Mouse (Mus musculus): ENCODE measurements around the gene Ankrd52. TPM values are rescaled to one million over a fixed set of nuclear protein-coding genes. Genes with fewer than 3 reads are reported as not detected.

The Ankrd52 gene
- polyA plus RNA-seq, 1 experiment, result 17.1 TPM

DNA sequence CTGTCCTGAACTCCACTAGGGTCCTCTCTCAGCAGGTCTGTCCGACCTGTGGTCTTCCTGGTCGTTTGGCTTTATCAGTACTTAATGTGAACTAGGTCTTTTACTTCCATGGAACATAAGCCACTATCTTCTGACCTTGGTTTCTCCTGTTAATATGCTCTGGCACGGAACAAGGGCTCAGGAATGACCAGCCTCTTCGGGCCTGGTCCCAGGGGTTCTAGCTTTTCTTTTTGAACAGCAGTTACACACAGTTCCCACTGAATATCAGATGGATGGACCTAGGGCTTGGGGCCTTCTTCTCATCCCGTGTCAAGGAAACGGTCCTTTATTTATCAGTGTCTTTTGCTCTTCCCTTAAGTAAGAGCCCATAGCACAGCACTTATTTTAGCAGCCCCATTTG lies 15.1 kb upstream of the Ankrd52 start:
- TF ChIP-seq POLR2A (IDR thresholded peaks at IDR 0.05; ENCODE audit: borderline replicate concordance, control insufficient read depth, low read depth, low read length) (no peak), CTCF (IDR thresholded peaks at IDR 0.05; ENCODE audit: control insufficient read depth, insufficient read depth, low read length) (no peak)
- WGBS, result 87% methylated on average over 6 of the region's 6 CpGs
- H3K4me1 ChIP-seq (ENCODE audit: control insufficient read depth, insufficient read depth, low read length), result no peaks in the 10 kb centered on the region; the same call in 1 of the 2 replicates
- H3K4me3 ChIP-seq (replicated peaks; ENCODE audit: control insufficient read depth, low read depth, low read length), result no peak overlapping the region
- no peak overlapping the region for H3K27ac ChIP-seq (ENCODE audit: control insufficient read depth, insufficient read depth, low read depth, low read length, poor library complexity)

DNA sequence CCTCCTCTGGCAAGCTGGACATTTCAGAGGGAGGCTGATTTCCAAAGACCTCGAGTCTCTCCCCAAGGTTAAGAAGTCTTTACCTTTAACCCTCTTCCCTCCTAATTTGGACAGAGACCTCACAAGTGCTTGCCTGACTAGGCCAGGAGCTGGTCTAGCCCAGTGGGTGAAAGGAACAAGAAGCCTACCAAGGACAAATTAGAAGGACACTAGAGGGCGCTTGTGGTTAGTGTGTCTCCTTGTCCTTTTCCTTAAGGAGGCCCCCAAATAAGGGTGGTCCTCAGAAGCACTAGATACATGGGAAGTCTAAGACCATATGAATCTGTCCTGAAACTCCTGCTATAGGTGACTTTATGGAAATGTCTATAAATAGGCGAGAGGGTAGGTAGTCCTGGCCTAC lies 14.3 kb upstream of the Ankrd52 start:
- TF ChIP-seq POLR2A (IDR thresholded peaks at IDR 0.05; ENCODE audit: borderline replicate concordance, control insufficient read depth, low read depth, low read length) (no peak), CTCF (IDR thresholded peaks at IDR 0.05; ENCODE audit: control insufficient read depth, insufficient read depth, low read length) (no peak)
- no peak overlapping the region for H3K27ac ChIP-seq (ENCODE audit: control insufficient read depth, insufficient read depth, low read depth, low read length, poor library complexity)
- no peaks in the 10 kb centered on the region; the same call in 1 of the 2 replicates for H3K4me1 ChIP-seq (ENCODE audit: control insufficient read depth, insufficient read depth, low read length)
- 49% methylated on average over 3 of the region's 3 CpGs for WGBS
- H3K4me3 ChIP-seq (replicated peaks; ENCODE audit: control insufficient read depth, low read depth, low read length), result no peak overlapping the region

DNA sequence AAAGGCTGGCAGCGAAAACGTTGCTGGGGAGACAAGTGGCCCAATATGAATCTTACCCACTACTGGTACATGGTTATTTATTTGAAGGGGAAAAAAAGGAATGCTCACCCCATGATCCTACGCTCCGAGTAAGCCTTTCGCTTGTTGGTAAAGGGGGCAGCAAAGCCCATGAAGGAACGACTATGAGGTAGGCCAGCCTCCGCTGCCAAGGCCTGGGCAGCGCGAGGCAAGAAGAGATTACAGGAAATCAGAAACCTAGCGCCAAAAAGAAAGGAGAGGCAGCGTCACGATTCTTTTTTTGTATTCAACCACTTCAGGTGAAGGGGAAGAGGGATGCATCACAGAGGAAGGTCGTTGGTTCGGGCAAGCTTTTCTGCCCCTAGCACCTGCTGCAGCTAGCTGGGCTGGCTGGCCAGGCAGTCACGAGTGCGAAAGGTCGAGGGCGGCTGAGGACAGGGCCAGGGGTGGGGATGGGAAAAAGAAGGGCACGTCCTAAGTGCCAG lies 9.0 kb upstream of the Ankrd52 start:
- 17% methylated on average over 19 of the region's 19 CpGs for WGBS
- Histone ChIP-seq H3K4me1 (ENCODE audit: control insufficient read depth, insufficient read depth, low read length) (no peaks in the 10 kb centered on the region; the same call in 1 of the 2 replicates), H3K4me3 (replicated peaks; ENCODE audit: control insufficient read depth, low read depth, low read length) (peak overlapping the region; percentile 75), H3K27ac (ENCODE audit: control insufficient read depth, insufficient read depth, low read depth, low read length, poor library complexity) (peak overlapping the region; percentile 97)
- no peak for TF ChIP-seq CTCF (IDR thresholded peaks at IDR 0.05; ENCODE audit: control insufficient read depth, insufficient read depth, low read length)
- TF ChIP-seq POLR2A (IDR thresholded peaks at IDR 0.05; ENCODE audit: borderline replicate concordance, control insufficient read depth, low read depth, low read length), result no peak

DNA sequence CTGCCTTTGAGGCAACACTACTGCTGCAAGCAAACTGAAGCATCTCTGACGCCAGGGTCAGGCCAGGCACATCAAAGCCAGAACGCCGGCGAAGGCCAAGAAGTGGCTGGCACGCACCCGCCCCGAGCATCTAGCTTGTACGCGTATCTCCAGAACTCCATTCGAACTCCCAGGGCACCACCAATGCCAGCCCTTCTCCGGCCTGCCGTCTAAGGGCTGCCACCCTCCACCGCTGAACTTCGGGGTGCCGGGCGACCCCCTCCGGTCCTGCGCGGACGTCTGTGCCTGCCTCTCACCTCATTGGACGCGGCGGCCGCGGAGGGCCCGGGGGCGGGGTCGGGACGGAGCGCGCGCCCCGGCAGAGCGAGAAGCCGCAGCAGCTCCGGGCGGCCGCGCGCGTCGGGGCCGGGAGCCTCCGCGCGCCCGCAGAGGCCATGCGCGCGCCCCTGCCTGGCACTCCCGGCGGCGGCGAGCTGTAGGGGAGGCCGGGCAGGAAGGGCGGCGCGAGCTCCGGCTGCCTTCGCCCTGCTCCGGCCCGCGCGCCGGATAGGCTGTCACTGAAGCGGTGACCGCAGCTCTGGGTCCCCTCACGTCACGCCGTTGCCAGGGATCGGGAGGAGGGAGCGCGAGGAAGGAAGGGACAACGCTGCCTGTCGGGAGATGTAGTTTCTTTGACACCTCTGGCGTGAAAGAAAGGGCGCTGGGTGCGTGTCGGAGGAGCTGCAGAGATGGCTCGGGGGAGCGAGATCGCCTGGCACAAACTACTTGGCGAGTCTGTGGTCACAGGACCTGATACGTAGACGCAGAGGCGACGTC lies 8.3 kb upstream of the Ankrd52 start, which contains the start of gene Coq10a:
Gene Coq10a, minus strand, starts transcription at position 596 of the 816 bp plus-strand sequence.
- TF ChIP-seq CTCF (IDR thresholded peaks at IDR 0.05; ENCODE audit: control insufficient read depth, insufficient read depth, low read length) (no peak), POLR2A (IDR thresholded peaks at IDR 0.05; ENCODE audit: borderline replicate concordance, control insufficient read depth, low read depth, low read length) (peak; percentile 92; the same call in 1 of the 2 replicates)
- WGBS, result under 1% methylated on average over 87 of the region's 87 CpGs

DNA sequence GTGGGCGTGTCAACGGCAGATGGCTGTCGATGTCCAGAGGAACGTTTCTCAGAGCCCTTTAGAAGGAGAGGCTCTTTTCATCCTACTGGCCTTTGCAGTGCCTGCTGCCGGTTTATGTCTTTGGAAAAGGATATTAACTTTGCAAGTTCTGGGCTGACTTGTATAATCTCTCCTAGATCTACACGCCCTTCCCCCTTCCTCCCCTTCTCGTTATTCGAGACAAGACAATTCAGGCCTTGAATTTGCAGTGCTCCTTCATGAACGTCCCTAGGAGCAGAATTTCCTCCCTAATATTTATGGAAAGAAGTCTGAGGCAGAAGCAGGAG lies 7.7 kb upstream of the Ankrd52 start:
- 3% methylated on average over 9 of the region's 9 CpGs for WGBS
- TF ChIP-seq POLR2A (IDR thresholded peaks at IDR 0.05; ENCODE audit: borderline replicate concordance, control insufficient read depth, low read depth, low read length), result no peak
- no peak for TF ChIP-seq CTCF (IDR thresholded peaks at IDR 0.05; ENCODE audit: control insufficient read depth, insufficient read depth, low read length)
- peak overlapping the region; percentile 97 for H3K27ac ChIP-seq (ENCODE audit: control insufficient read depth, insufficient read depth, low read depth, low read length, poor library complexity)
- H3K4me3 ChIP-seq (replicated peaks; ENCODE audit: control insufficient read depth, low read depth, low read length), result peak overlapping the region; percentile 88
- H3K4me1 ChIP-seq (ENCODE audit: control insufficient read depth, insufficient read depth, low read length), result no peaks in the 10 kb centered on the region; the same call in 1 of the 2 replicates

More for the DNA sequence above, 8.3 kb upstream of the Ankrd52 start, which contains the start of gene Coq10a:
- Histone ChIP-seq H3K27ac (ENCODE audit: control insufficient read depth, insufficient read depth, low read depth, low read length, poor library complexity) (peak within 1 kb of the TSS; percentile 97), H3K4me1 (ENCODE audit: control insufficient read depth, insufficient read depth, low read length) (no peaks in the 10 kb centered on the region; the same call in 1 of the 2 replicates), H3K4me3 (replicated peaks; ENCODE audit: control insufficient read depth, low read depth, low read length) (peak within 1 kb of the TSS; percentile 88)

DNA sequence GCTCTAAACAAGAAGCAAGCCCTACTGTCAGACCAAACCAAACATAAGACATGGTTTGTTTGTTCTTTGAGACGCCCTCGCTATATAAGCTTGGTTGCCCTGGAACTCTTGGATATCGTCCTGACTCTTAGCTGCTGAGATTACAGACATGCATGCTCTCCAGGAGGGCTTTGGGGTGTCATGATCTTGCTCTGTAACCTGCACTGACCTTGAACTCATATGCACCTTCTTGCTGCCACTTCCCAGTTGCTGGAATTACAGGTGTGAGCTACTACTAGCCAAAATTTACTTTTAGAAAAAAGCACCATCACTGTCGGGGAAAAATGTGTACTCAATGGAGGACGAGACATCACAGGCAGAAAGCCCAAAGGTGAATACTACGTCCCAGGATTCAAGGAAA lies 7.3 kb upstream of the Ankrd52 start:
- no peak for TF ChIP-seq POLR2A (IDR thresholded peaks at IDR 0.05; ENCODE audit: borderline replicate concordance, control insufficient read depth, low read depth, low read length)
- TF ChIP-seq CTCF (IDR thresholded peaks at IDR 0.05; ENCODE audit: control insufficient read depth, insufficient read depth, low read length), result no peak
- no peaks in the 10 kb centered on the region; the same call in 1 of the 2 replicates for H3K4me1 ChIP-seq (ENCODE audit: control insufficient read depth, insufficient read depth, low read length)
- no peak overlapping the region for H3K4me3 ChIP-seq (replicated peaks; ENCODE audit: control insufficient read depth, low read depth, low read length)
- H3K27ac ChIP-seq (ENCODE audit: control insufficient read depth, insufficient read depth, low read depth, low read length, poor library complexity), result peak overlapping the region; percentile 97; the same call in 1 of the 2 replicates
- WGBS, result 77% methylated on average over 6 of the region's 6 CpGs

DNA sequence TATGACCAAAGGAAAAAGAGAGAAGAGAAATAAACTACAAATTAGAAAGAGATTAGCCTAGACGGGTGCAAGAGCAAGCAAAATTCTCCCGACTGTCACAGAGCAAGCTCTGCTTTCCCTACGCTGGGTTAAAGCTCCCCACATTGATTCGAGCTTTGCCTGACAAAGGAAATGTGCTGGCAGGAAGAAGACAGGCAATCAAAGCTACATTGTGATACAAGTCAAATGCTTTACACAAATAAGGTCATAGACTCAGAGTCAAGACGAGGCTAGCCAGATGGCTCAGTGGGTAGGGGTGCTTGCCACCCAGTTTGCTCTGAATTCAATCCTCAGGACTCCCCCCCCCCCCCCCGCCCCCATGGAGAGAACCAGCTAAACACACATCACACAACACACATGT lies 6.9 kb upstream of the Ankrd52 start:
- TF ChIP-seq POLR2A (IDR thresholded peaks at IDR 0.05; ENCODE audit: borderline replicate concordance, control insufficient read depth, low read depth, low read length) (no peak), CTCF (IDR thresholded peaks at IDR 0.05; ENCODE audit: control insufficient read depth, insufficient read depth, low read length) (no peak)
- H3K27ac ChIP-seq (ENCODE audit: control insufficient read depth, insufficient read depth, low read depth, low read length, poor library complexity), result no peak overlapping the region
- no peak overlapping the region for H3K4me3 ChIP-seq (replicated peaks; ENCODE audit: control insufficient read depth, low read depth, low read length)
- no peaks in the 10 kb centered on the region; the same call in 1 of the 2 replicates for H3K4me1 ChIP-seq (ENCODE audit: control insufficient read depth, insufficient read depth, low read length)
- WGBS, result 73% methylated on average over 6 of the region's 6 CpGs

DNA sequence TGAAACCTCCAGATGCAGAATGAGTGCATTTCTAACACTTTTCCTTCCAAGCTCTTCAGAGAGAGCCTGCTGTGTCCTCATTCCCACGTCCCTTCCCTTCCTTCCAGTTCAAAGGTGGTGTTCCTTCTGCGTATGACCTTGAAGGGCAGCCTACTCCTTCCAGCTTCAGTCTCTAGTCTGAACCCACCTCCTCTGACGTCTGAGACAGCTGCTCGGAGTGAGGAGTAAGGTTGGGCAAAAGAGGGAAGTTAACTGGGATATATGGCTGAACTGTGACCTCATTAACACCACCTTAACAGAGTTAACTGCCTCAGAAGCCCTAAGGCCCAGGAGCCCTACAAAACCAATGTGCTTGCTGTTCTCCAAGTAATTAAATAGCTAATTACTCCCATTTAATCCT lies 6.3 kb upstream of the Ankrd52 start:
- whole genome bisulfite sequencing, result 48% methylated on average over 4 of the region's 4 CpGs
- Histone ChIP-seq H3K4me1 (ENCODE audit: control insufficient read depth, insufficient read depth, low read length) (no peaks in the 10 kb centered on the region; the same call in 1 of the 2 replicates), H3K4me3 (replicated peaks; ENCODE audit: control insufficient read depth, low read depth, low read length) (no peak overlapping the region), H3K27ac (ENCODE audit: control insufficient read depth, insufficient read depth, low read depth, low read length, poor library complexity) (no peak overlapping the region)
- no peak for TF ChIP-seq CTCF (IDR thresholded peaks at IDR 0.05; ENCODE audit: control insufficient read depth, insufficient read depth, low read length)
- TF ChIP-seq POLR2A (IDR thresholded peaks at IDR 0.05; ENCODE audit: borderline replicate concordance, control insufficient read depth, low read depth, low read length), result no peak
